Mouse (Mus musculus) ES-E14 (cell line): Measurements from ENCODE around the gene Twsg1. TPM values are rescaled to one million over a fixed set of nuclear protein-coding genes. Genes with fewer than 3 reads are reported as not detected.
A peak's percentile ranks its signal among the peaks of the same experiment; 100 is the strongest.

Experiments used
- DNase-seq: peaks from one replicate; pipeline ENCODE4 v3.0.0-alpha.2; 2013; ENCODE audit warnings: low read depth, low spot score
- H3K27ac ChIP-seq: 2 replicates; pipeline ENCODE4 v1.5.1; 2012; ENCODE audit warnings: low read depth, mild to moderate bottlenecking, low read length, moderate library complexity, mixed read lengths; ENCODE audit not compliant: poor library complexity, insufficient read depth, severe bottlenecking
- H3K36me3 ChIP-seq: 2 replicates; pipeline ENCODE4 v1.6.1; 2012; ENCODE audit warnings: mild to moderate bottlenecking, low read length, moderate library complexity, mixed read lengths; ENCODE audit not compliant: control insufficient read depth, poor library complexity, insufficient read depth, severe bottlenecking
- H3K4me1 ChIP-seq, 2 experiments: fragments of 150-350 bp in 1 of 2; sonication (generic) in 1 of 2; 2 replicates each; pipeline ENCODE4 v1.6.1; 2012; ENCODE audit warnings: low read length in 2 of 2, mild to moderate bottlenecking in 1 of 2, mixed read lengths in 1 of 2; ENCODE audit not compliant: control insufficient read depth in 2 of 2, insufficient read depth in 2 of 2, poor library complexity in 1 of 2
- H3K4me3 ChIP-seq, 2 experiments: fragments of 150-350 bp in 1 of 2; sonication (generic) in 1 of 2; 2 replicates each; pipeline ENCODE4 v1.5.1; 2012; ENCODE audit warnings: low read length in 2 of 2, low read depth in 1 of 2, mild to moderate bottlenecking in 1 of 2, mixed read lengths in 1 of 2; ENCODE audit not compliant: insufficient read depth in 1 of 2, poor library complexity in 1 of 2, severe bottlenecking in 1 of 2
- H3K9ac ChIP-seq: 2 replicates; pipeline ENCODE4 v1.6.1; 2012; ENCODE audit warnings: low read depth, mild to moderate bottlenecking, low read length, mixed read lengths; ENCODE audit not compliant: poor library complexity, insufficient read depth, severe bottlenecking
- H3K9me3 ChIP-seq: fragments of 150-350 bp; sonication (generic); 2 replicates; pipeline ENCODE4 v1.6.1; 2012; ENCODE audit warnings: low read depth, mild to moderate bottlenecking, low read length; ENCODE audit not compliant: control insufficient read depth, insufficient read depth
- CHD2 ChIP-seq: IDR thresholded peaks from 2 replicates; pipeline ENCODE4 v1.6.1; 2014; ENCODE audit warnings: mild to moderate bottlenecking, low read depth, low read length, inconsistent platforms
- HCFC1 ChIP-seq: IDR thresholded peaks from 2 replicates; pipeline ENCODE4 v1.6.1; 2012; ENCODE audit warnings: low read length, inconsistent platforms, borderline replicate concordance; ENCODE audit not compliant: insufficient read depth
- MAFK ChIP-seq: IDR thresholded peaks from 2 replicates; pipeline ENCODE4 v1.6.1; 2014; ENCODE audit warnings: mild to moderate bottlenecking, low read depth, low read length, inconsistent platforms; ENCODE audit not compliant: insufficient read depth
- ZC3H11A ChIP-seq: IDR thresholded peaks from 2 replicates; pipeline ENCODE4 v1.6.1; 2012; ENCODE audit warnings: low read depth, mild to moderate bottlenecking, inconsistent platforms, low read length, borderline replicate concordance
- ZNF384 ChIP-seq: IDR thresholded peaks from 2 replicates; pipeline ENCODE4 v1.6.1; 2012; ENCODE audit warnings: low read depth, low read length, inconsistent platforms
- in situ Hi-C, 2 experiments: fragments of 600-800 bp; cut with MboI; formaldehyde crosslinking; loops; one replicate each; pipeline ENCODE4 v1.15.1; 2025; ENCODE audit warnings: low sequenced_read_pairs in 2 of 2, inconsistent platforms in 1 of 2; ENCODE audit not compliant: unreplicated experiment in 2 of 2
- total RNA-seq: library from RNA; depleted of rRNA; stranded (reverse); fragments of 300-350 nt; gene quantifications from 2 replicates; pipeline ENCODE4 v1.2.3, GENCODE M21; 2012

Twsg1 gene
- total RNA-seq, 1 experiment, result 34.2 TPM

GRCm38 (mm10) chr17:65877026-65877425 is 74.0 kb downstream of the Twsg1 start:
- peak; percentile 39 for DNase-seq
- Histone ChIP-seq H3K4me1 (peaks cover 20 to 29% of the 10 kb centered on the region in 2 experiments), H3K9ac (no peak overlapping the region), H3K9me3 (no peaks in the 10 kb centered on the region), H3K36me3 (peaks cover 2% of the 10 kb centered on the region; the same call in 1 of the 2 replicates), H3K27ac (peak overlapping the region; percentile 51; the same call in 1 of the 2 replicates), H3K4me3 (peak overlapping the region; percentile 16 to 18; a peak in 2 of 4 replicates)
- in situ Hi-C loops, result no loop called here
- TF ChIP-seq HCFC1 (no peak), ZNF384 (no peak), ZC3H11A (no peak), CHD2 (no peak), MAFK (no peak)

- no peak overlapping the region for H3K27ac ChIP-seq
Measured at GRCm38 (mm10) chr17:65873834-65874233, 77.2 kb downstream of the Twsg1 start.

GRCm38 (mm10) chr17:65873156-65873555 is 77.9 kb downstream of the Twsg1 start:
- H3K9me3 ChIP-seq, result no peaks in the 10 kb centered on the region
- H3K36me3 ChIP-seq, result no peaks in the 10 kb centered on the region; the same call in 1 of the 2 replicates
- no peak overlapping the region for H3K4me3 ChIP-seq
- peaks cover 16 to 26% of the 10 kb centered on the region in 2 experiments for H3K4me1 ChIP-seq
- in situ Hi-C loops, result no loop called here
- no peak overlapping the region for H3K9ac ChIP-seq
- DNase-seq, result no peak
- H3K27ac ChIP-seq, result no peak overlapping the region
- no peak for TF ChIP-seq CHD2
- no peak for TF ChIP-seq ZC3H11A
- no peak for TF ChIP-seq HCFC1
- TF ChIP-seq ZNF384, result no peak
- no peak for TF ChIP-seq MAFK

More at GRCm38 (mm10) chr17:65873834-65874233, 77.2 kb downstream of the Twsg1 start:
- Histone ChIP-seq H3K9me3 (no peaks in the 10 kb centered on the region), H3K9ac (0 out of 2 replicates have a peak overlapping the region, but pooled peaks have one; percentile 19), H3K36me3 (peaks cover 2% of the 10 kb centered on the region; the same call in 1 of the 2 replicates), H3K4me3 (no peak overlapping the region), H3K4me1 (peaks cover 19 to 26% of the 10 kb centered on the region in 2 experiments)
- TF ChIP-seq ZNF384, result no peak
- TF ChIP-seq ZC3H11A, result no peak
- no peak for TF ChIP-seq CHD2
- TF ChIP-seq HCFC1, result no peak
- no peak for TF ChIP-seq MAFK
- DNase-seq, result no peak
- in situ Hi-C loops, result no loop called here

- Histone ChIP-seq H3K4me3 (no peak overlapping the region), H3K9ac (no peak overlapping the region), H3K36me3 (no peaks in the 10 kb centered on the region; the same call in 1 of the 2 replicates), H3K4me1 (peaks cover 16 to 26% of the 10 kb centered on the region in 2 experiments), H3K9me3 (no peaks in the 10 kb centered on the region), H3K27ac (no peak overlapping the region)
- peak; percentile 52 for DNase-seq
- no peak for TF ChIP-seq MAFK
- TF ChIP-seq HCFC1, result 0 out of 2 replicates have a peak, but pooled peaks have one; percentile 25
- in situ Hi-C loops, result no loop called here
Measured at GRCm38 (mm10) chr17:65872652-65873051, 78.4 kb downstream of the Twsg1 start.
